In genomic region chr9:4310706-4311105, GRCm38 (mm10) we compare ENCODE assay signal across 8 mouse cellular contexts. TPM values are rescaled to one million over a fixed set of nuclear protein-coding genes. Genes with fewer than 3 reads are reported as not detected.
DNase-seq lines count a peak whose midpoint lies in the region; ATAC-seq lines count a peak whose summit lies in the region.

No protein-coding gene starts in this region.

- 0 out of 2 replicates have a peak, but pooled peaks cover under 1% of the 10 kb centered on the region for H3K36me3 ChIP-seq in kidney, embryonic 15.5 days
- H3K36me3 ChIP-seq in embryonic facial prominence, embryonic 12.5 days, result no peaks in the 10 kb centered on the region
- H3K36me3 ChIP-seq in limb, embryonic 11.5 days (ENCODE audit: control insufficient read depth, insufficient read depth, low read length), result no peaks in the 10 kb centered on the region
- H3K36me3 ChIP-seq in neural tube, embryonic 14.5 days (ENCODE audit: control insufficient read depth, insufficient read depth, low read length), result no peaks in the 10 kb centered on the region

- H3K9me3 ChIP-seq in kidney, embryonic 15.5 days (replicated peaks), result no peaks in the 10 kb centered on the region
- no peaks in the 10 kb centered on the region for H3K9me3 ChIP-seq in embryonic facial prominence, embryonic 12.5 days
- no peaks in the 10 kb centered on the region for H3K9me3 ChIP-seq in limb, embryonic 11.5 days (ENCODE audit: control insufficient read depth, low read length)
- H3K9me3 ChIP-seq in neural tube, embryonic 14.5 days (ENCODE audit: control insufficient read depth, low read length), result no peaks in the 10 kb centered on the region

- peaks cover 10% of the 10 kb centered on the region for H3K4me1 ChIP-seq in kidney, embryonic 15.5 days
- H3K4me1 ChIP-seq in embryonic facial prominence, embryonic 12.5 days, result peaks cover 9% of the 10 kb centered on the region
- H3K4me1 ChIP-seq in limb, embryonic 11.5 days (ENCODE audit: control insufficient read depth, insufficient read depth, low read length), result peaks cover 2% of the 10 kb centered on the region; the same call in 1 of the 2 replicates
- H3K4me1 ChIP-seq in neural tube, embryonic 14.5 days (ENCODE audit: control insufficient read depth, insufficient read depth, low read length), result peaks cover 8% of the 10 kb centered on the region; the same call in 1 of the 2 replicates

- H3K9ac ChIP-seq in kidney, embryonic 15.5 days, result peak overlapping the region; percentile 75; the same call in 1 of the 2 replicates
- peak overlapping the region; percentile 83 for H3K9ac ChIP-seq in embryonic facial prominence, embryonic 12.5 days
- no peak overlapping the region; the same call in 1 of the 2 replicates for H3K9ac ChIP-seq in limb, embryonic 11.5 days (ENCODE audit: low read length)
- peak overlapping the region; percentile 73 for H3K9ac ChIP-seq in neural tube, embryonic 14.5 days (replicated peaks; ENCODE audit: low read depth, low read length)

- 80% methylated on average over 3 of the region's 3 CpGs for WGBS in kidney, embryonic 15.5 days
- 82% methylated on average over 3 of the region's 3 CpGs for WGBS in embryonic facial prominence, embryonic 12.5 days
- 83% methylated on average over 3 of the region's 3 CpGs for WGBS in limb, embryonic 11.5 days
- WGBS in neural tube, embryonic 14.5 days, result 73% methylated on average over 3 of the region's 3 CpGs

- no peaks in the 10 kb centered on the region for H3K27me3 ChIP-seq in kidney, embryonic 15.5 days
- H3K27me3 ChIP-seq in embryonic facial prominence, embryonic 12.5 days, result no peaks in the 10 kb centered on the region
- no peaks in the 10 kb centered on the region for H3K27me3 ChIP-seq in limb, embryonic 11.5 days (ENCODE audit: control insufficient read depth, insufficient read depth, low read length)
- no peaks in the 10 kb centered on the region for H3K27me3 ChIP-seq in neural tube, embryonic 14.5 days (ENCODE audit: control insufficient read depth, insufficient read depth, low read length)

- no peak overlapping the region for H3K27ac ChIP-seq in kidney, embryonic 15.5 days
- no peak overlapping the region for H3K27ac ChIP-seq in embryonic facial prominence, embryonic 12.5 days
- H3K27ac ChIP-seq in limb, embryonic 11.5 days (replicated peaks; ENCODE audit: low read depth, low read length), result no peak overlapping the region
- H3K27ac ChIP-seq in neural tube, embryonic 14.5 days (ENCODE audit: low read depth, low read length), result peak overlapping the region; percentile 88; the same call in 1 of the 2 replicates

- peak overlapping the region; percentile 76 for H3K4me3 ChIP-seq in kidney, embryonic 15.5 days (replicated peaks)
- H3K4me3 ChIP-seq in embryonic facial prominence, embryonic 12.5 days, result peak overlapping the region; percentile 71; the same call in 1 of the 2 replicates
- H3K4me3 ChIP-seq in limb, embryonic 11.5 days (ENCODE audit: low read depth, low read length), result peak overlapping the region; percentile 59
- H3K4me3 ChIP-seq in neural tube, embryonic 14.5 days (ENCODE audit: low read depth, low read length), result peak overlapping the region; percentile 68

- H3K4me2 ChIP-seq in kidney, embryonic 15.5 days, result peak overlapping the region; percentile 71
- H3K4me2 ChIP-seq in embryonic facial prominence, embryonic 12.5 days (replicated peaks), result peak overlapping the region; percentile 55
- H3K4me2 ChIP-seq in limb, embryonic 11.5 days (ENCODE audit: low read depth, severe bottlenecking), result peak overlapping the region; percentile 64
- peak overlapping the region; percentile 58 for H3K4me2 ChIP-seq in neural tube, embryonic 14.5 days (ENCODE audit: low read depth, low read length)

- no peak for DNase-seq in kidney, postnatal 36 days
- no peak for DNase-seq in limb, embryonic 11.5 days (ENCODE audit: low spot score)
- DNase-seq in spleen, postnatal 10 days (ENCODE audit: low spot score in 2 of 2), result no peak
- no peak for DNase-seq in cerebellum, adult 11-12 months
- no peak for DNase-seq in lung, adult 18-20 months

- no peak for ATAC-seq in kidney, embryonic 15.5 days (replicated peaks; ENCODE audit: low FRiP score)
- ATAC-seq in embryonic facial prominence, embryonic 12.5 days (ENCODE audit: insufficient number of reproducible peaks, insufficient read depth, low FRiP score, low TSS enrichment), result no peak
- no peak for ATAC-seq in limb, embryonic 11.5 days (ENCODE audit: insufficient number of reproducible peaks, low FRiP score, low TSS enrichment, low read depth)
- ATAC-seq in neural tube, embryonic 14.5 days (ENCODE audit: low read depth), result no peak

RNA-seq across cellular contexts. Expression of gene Kbtbd3, which starts 1.1 kb away (rescaled TPM):
- polyA plus RNA-seq in kidney, embryonic 15.5 days (2015; fragmentation: Nextera tagmentation; extraction: Ambion mirVana), result 6.7 and 7.0 TPM in 2 replicates
- 6.7 and 7.8 TPM in 2 replicates for polyA plus RNA-seq in embryonic facial prominence, embryonic 12.5 days (2016; fragmentation: Nextera tagmentation; extraction: Ambion mirVana)
- 6.7 and 7.0 TPM in 2 replicates for polyA plus RNA-seq in limb, embryonic 11.5 days (2014; fragmentation: Nextera tagmentation; extraction: Ambion mirVana)
- polyA plus RNA-seq in neural tube, embryonic 14.5 days (2014; fragmentation: Nextera tagmentation; extraction: Ambion mirVana), result 13.8 and 14.5 TPM in 2 replicates

RNA-seq across cellular contexts. Expression of gene Aasdhppt, which starts 1.4 kb away (rescaled TPM):
- polyA plus RNA-seq in kidney, embryonic 15.5 days (2015; fragmentation: Nextera tagmentation; extraction: Ambion mirVana), result 33.7 and 38.7 TPM in 2 replicates
- polyA plus RNA-seq in embryonic facial prominence, embryonic 12.5 days (2016; fragmentation: Nextera tagmentation; extraction: Ambion mirVana), result 37.5 and 40.0 TPM in 2 replicates
- polyA plus RNA-seq in limb, embryonic 11.5 days (2014; fragmentation: Nextera tagmentation; extraction: Ambion mirVana), result 36.8 and 38.9 TPM in 2 replicates
- 35.7 and 37.3 TPM in 2 replicates for polyA plus RNA-seq in neural tube, embryonic 14.5 days (2014; fragmentation: Nextera tagmentation; extraction: Ambion mirVana)
